Mouse (Mus musculus): ENCODE results near the gene Gpc4. TPM values are rescaled to one million over a fixed set of nuclear protein-coding genes. Genes with fewer than 3 reads are reported as not detected.
A peak's percentile ranks its signal among the peaks of the same experiment; 100 is the strongest.

Gpc4 gene
- total and polyA plus RNA-seq, 3 experiments = 5.1 to 9.4 TPM; not detected in 1

- Histone ChIP-seq H3K9ac (ENCODE audit: control insufficient read depth, low read depth, low read length, poor library complexity, severe bottlenecking) (no peak overlapping the region), H3K79me2 (ENCODE audit: control insufficient read depth, insufficient read depth, low read length, poor library complexity) (no peaks in the 10 kb centered on the region), H3K36me3 (ENCODE audit: control insufficient read depth in 1 of 2, insufficient read depth in 2 of 2, low read length in 2 of 2) (peaks cover 0 to 4% of the 10 kb centered on the region in 2 experiments; a peak in 2 of 4 replicates), H3K4me3 (ENCODE audit: control insufficient read depth in 1 of 2, insufficient read depth in 1 of 2, low read depth in 2 of 2, low read length in 2 of 2) (no peak overlapping the region), H3K9me3 (replicated peaks; ENCODE audit: insufficient read depth, low read length) (no peaks in the 10 kb centered on the region), H3K27me3 (ENCODE audit: control insufficient read depth in 1 of 2, insufficient read depth in 2 of 2, low read length in 2 of 2) (no peaks in the 10 kb centered on the region), H3K27ac (ENCODE audit: control insufficient read depth, low read depth, low read length) (no peak overlapping the region), H3K4me1 (ENCODE audit: control insufficient read depth in 1 of 2, insufficient read depth in 2 of 2, low read length in 2 of 2) (peaks cover 0 to 5% of the 10 kb centered on the region in 2 experiments; a peak in 1 of 4 replicates)
- TF ChIP-seq SMC3 (IDR thresholded peaks at IDR 0.05; ENCODE audit: low read depth, low read length) = no peak
- no peak for TF ChIP-seq POLR2A (IDR thresholded peaks at IDR 0.05; ENCODE audit: control insufficient read depth in 1 of 2, insufficient read depth in 1 of 2, low read depth in 1 of 2, low read length in 2 of 2, poor library complexity in 1 of 2)
- TF ChIP-seq NELFE (IDR thresholded peaks at IDR 0.05; ENCODE audit: low read depth, low read length) = no peak
- no peak for TF ChIP-seq ZNF384 (IDR thresholded peaks at IDR 0.05; ENCODE audit: low read depth, low read length)
- TF ChIP-seq EP300 (IDR thresholded peaks at IDR 0.05; ENCODE audit: low read depth in 1 of 2, low read length in 2 of 2) = no peak
- no peak for TF ChIP-seq SIN3A (IDR thresholded peaks at IDR 0.05; ENCODE audit: low read length)
- TF ChIP-seq ETS1 (IDR thresholded peaks at IDR 0.05; ENCODE audit: low read depth, low read length) = no peak
- TF ChIP-seq RCOR1 (IDR thresholded peaks at IDR 0.05; ENCODE audit: low read depth, low read length) = no peak
- TF ChIP-seq TCF12 (IDR thresholded peaks at IDR 0.05; ENCODE audit: low read depth, low read length) = 0 out of 2 replicates have a peak, but pooled peaks have one; percentile 9
- DNase-seq (ENCODE audit: low read depth, low spot score) = no peak
Measured at GRCm38 (mm10) chrX:52113651-52114050, 51.4 kb downstream of the Gpc4 start.

- Histone ChIP-seq H3K79me2 (ENCODE audit: control insufficient read depth, insufficient read depth, low read length, poor library complexity) (no peaks in the 10 kb centered on the region), H3K36me3 (ENCODE audit: control insufficient read depth in 1 of 2, insufficient read depth in 2 of 2, low read length in 2 of 2) (peaks cover 0 to 4% of the 10 kb centered on the region in 2 experiments; a peak in 2 of 4 replicates), H3K4me3 (ENCODE audit: control insufficient read depth in 1 of 2, insufficient read depth in 1 of 2, low read depth in 2 of 2, low read length in 2 of 2) (no peak overlapping the region), H3K4me1 (ENCODE audit: control insufficient read depth in 1 of 2, insufficient read depth in 2 of 2, low read length in 2 of 2) (peaks cover 0 to 5% of the 10 kb centered on the region in 2 experiments; a peak in 1 of 4 replicates), H3K27me3 (ENCODE audit: control insufficient read depth in 1 of 2, insufficient read depth in 2 of 2, low read length in 2 of 2) (no peaks in the 10 kb centered on the region), H3K27ac (ENCODE audit: control insufficient read depth, low read depth, low read length) (no peak overlapping the region), H3K9ac (ENCODE audit: control insufficient read depth, low read depth, low read length, poor library complexity, severe bottlenecking) (no peak overlapping the region), H3K9me3 (replicated peaks; ENCODE audit: insufficient read depth, low read length) (no peaks in the 10 kb centered on the region)
- no peak for TF ChIP-seq USF1 (IDR thresholded peaks at IDR 0.05; ENCODE audit: low read depth, low read length)
- no peak for TF ChIP-seq USF2 (IDR thresholded peaks at IDR 0.05; ENCODE audit: borderline replicate concordance in 1 of 2, insufficient read depth in 1 of 2, low read depth in 1 of 2, low read length in 2 of 2)
- TF ChIP-seq MYB (IDR thresholded peaks at IDR 0.05; ENCODE audit: low read depth, low read length) = no peak
- no peak for TF ChIP-seq POLR2A (IDR thresholded peaks at IDR 0.05; ENCODE audit: control insufficient read depth in 1 of 2, insufficient read depth in 1 of 2, low read depth in 1 of 2, low read length in 2 of 2, poor library complexity in 1 of 2)
- TF ChIP-seq MEF2A (IDR thresholded peaks at IDR 0.05; ENCODE audit: extremely low read depth, insufficient replicate concordance, low read depth, low read length, poor library complexity, severe bottlenecking) = no peak
- no peak for TF ChIP-seq RAD21 (IDR thresholded peaks at IDR 0.05; ENCODE audit: low read depth, low read length)
- no peak for TF ChIP-seq CHD2 (IDR thresholded peaks at IDR 0.05; ENCODE audit: low read length)
- TF ChIP-seq MAFK (IDR thresholded peaks at IDR 0.05; ENCODE audit: borderline replicate concordance, low read depth, low read length) = no peak
- TF ChIP-seq ELF1 (IDR thresholded peaks at IDR 0.05; ENCODE audit: low read depth, low read length) = no peak
- TF ChIP-seq ZMIZ1 (IDR thresholded peaks at IDR 0.05; ENCODE audit: low read depth, low read length) = no peak
- TF ChIP-seq ZC3H11A (IDR thresholded peaks at IDR 0.05; ENCODE audit: low read depth, low read length) = no peak
- TF ChIP-seq ZNF384 (IDR thresholded peaks at IDR 0.05; ENCODE audit: low read depth, low read length) = no peak
- TF ChIP-seq ZKSCAN1 (IDR thresholded peaks at IDR 0.05; ENCODE audit: low read depth, low read length) = no peak
- no peak for DNase-seq (ENCODE audit: low read depth, low spot score)
Measured at GRCm38 (mm10) chrX:52109663-52110062, 55.4 kb downstream of the Gpc4 start.

Data from MEL (cell line).